Mouse (Mus musculus) CH12.LX (cell line): ENCODE results near the gene Ap2b1. TPM values are rescaled to one million over a fixed set of nuclear protein-coding genes. Genes with fewer than 3 reads are reported as not detected.

ENCODE experiments used
- DNase-seq: peaks from one replicate; pipeline ENCODE4 v3.0.0-alpha.2; 2013; ENCODE audit errors: extremely low read depth
- H3K27ac ChIP-seq: 2 replicates; pipeline ENCODE4 v1.5.1; 2012; ENCODE audit warnings: low read depth, mild to moderate bottlenecking, control low read depth, moderate library complexity; ENCODE audit not compliant: insufficient read depth
- H3K27me3 ChIP-seq: replicated peaks from 2 replicates; pipeline ENCODE3; 2012; ENCODE audit warnings: inconsistent platforms
- H3K36me3 ChIP-seq, 2 experiments: replicated peaks in 1 of 2; 2 replicates each; pipeline versions ENCODE3 to v1.6.1; 2012; ENCODE audit warnings: inconsistent platforms in 1 of 2, low read length in 1 of 2, mild to moderate bottlenecking in 1 of 2, mixed read lengths in 1 of 2, moderate library complexity in 1 of 2; ENCODE audit not compliant: control insufficient read depth in 1 of 2, insufficient read depth in 1 of 2
- H3K4me1 ChIP-seq, 2 experiments: 2 replicates each; pipeline ENCODE4 v1.6.1; 2012; ENCODE audit warnings: inconsistent platforms in 1 of 2, moderate library complexity in 1 of 2; ENCODE audit not compliant: insufficient read depth in 2 of 2, control insufficient read depth in 1 of 2
- H3K4me2 ChIP-seq: 2 replicates; pipeline ENCODE4 v1.6.1; 2012; ENCODE audit warnings: low read depth, mild to moderate bottlenecking, control low read depth; ENCODE audit not compliant: poor library complexity, insufficient read depth, severe bottlenecking
- H3K4me3 ChIP-seq, 3 experiments: fragments of 150-350 bp in 1 of 3; sonication (generic) in 1 of 3; replicated peaks in 1 of 3; 2 replicates each; pipeline versions ENCODE3 to v1.5.1; 2011 to 2012; ENCODE audit warnings: low read depth in 2 of 3, low read length in 2 of 3, mild to moderate bottlenecking in 2 of 3, moderate library complexity in 2 of 3, control low read depth in 1 of 3, improper control_type of control experiment in 1 of 3, inconsistent platforms in 1 of 3, mixed read lengths in 1 of 3; ENCODE audit not compliant: poor library complexity in 1 of 3
- H3K79me2 ChIP-seq: replicated peaks from 2 replicates; pipeline ENCODE4 v1.6.1; 2012; ENCODE audit warnings: mild to moderate bottlenecking, moderate library complexity; ENCODE audit not compliant: control insufficient read depth, poor library complexity, insufficient read depth, severe bottlenecking; ENCODE audit errors: extremely low read depth
- H3K9ac ChIP-seq: 2 replicates; pipeline ENCODE4 v1.6.1; 2012; ENCODE audit warnings: low read depth, mild to moderate bottlenecking, control low read depth, moderate library complexity; ENCODE audit not compliant: insufficient read depth
- H3K9me3 ChIP-seq: replicated peaks from 2 replicates; pipeline ENCODE3; 2012; ENCODE audit warnings: low read length, inconsistent platforms, mixed read lengths
- CTCF ChIP-seq, 2 experiments: IDR thresholded peaks in 1 of 2; conservative IDR thresholded peaks in 1 of 2; 2 replicates each; pipeline ENCODE4 v1.5.1; 2011 to 2012; ENCODE audit warnings: low read depth in 2 of 2, low read length in 2 of 2, improper control_type of control experiment in 1 of 2, inconsistent platforms in 1 of 2, mild to moderate bottlenecking in 1 of 2, moderate library complexity in 1 of 2
- E2F4 ChIP-seq: IDR thresholded peaks from 2 replicates; pipeline ENCODE4 v1.6.1; 2011; ENCODE audit warnings: low read depth, low read length, improper control_type of control experiment; ENCODE audit not compliant: insufficient replicate concordance
- ELF1 ChIP-seq: IDR thresholded peaks from 2 replicates; pipeline ENCODE4 v1.6.1; 2014; ENCODE audit warnings: low read depth, mild to moderate bottlenecking, inconsistent platforms, low read length, improper control_type of control experiment
- EP300 ChIP-seq: IDR thresholded peaks from 2 replicates; pipeline ENCODE4 v1.6.1; 2011; ENCODE audit warnings: low read length, improper control_type of control experiment
- GABPA ChIP-seq: IDR thresholded peaks from 2 replicates; pipeline ENCODE4 v1.6.1; 2012; ENCODE audit warnings: low read depth, low read length, improper control_type of control experiment, inconsistent platforms; ENCODE audit not compliant: insufficient replicate concordance
- JUN ChIP-seq: IDR thresholded peaks from 2 replicates; pipeline ENCODE4 v1.6.1; 2011; ENCODE audit warnings: low read depth, mild to moderate bottlenecking, low read length, improper control_type of control experiment, moderate library complexity; ENCODE audit not compliant: insufficient read depth
- KAT2A ChIP-seq: IDR thresholded peaks from 2 replicates; pipeline ENCODE4 v1.6.1; 2012; ENCODE audit warnings: low read length, improper control_type of control experiment, inconsistent platforms; ENCODE audit not compliant: insufficient replicate concordance
- MAX ChIP-seq: IDR thresholded peaks from 2 replicates; pipeline ENCODE4 v1.6.1; 2011; ENCODE audit warnings: low read length, improper control_type of control experiment
- NELFE ChIP-seq: IDR thresholded peaks from 2 replicates; pipeline ENCODE4 v1.6.1; 2011; ENCODE audit warnings: low read depth, low read length, improper control_type of control experiment
- NRF1 ChIP-seq: IDR thresholded peaks from 2 replicates; pipeline ENCODE4 v1.6.1; 2014; ENCODE audit warnings: low read depth, mild to moderate bottlenecking, inconsistent platforms, low read length, improper control_type of control experiment, moderate library complexity
- POLR2A ChIP-seq: IDR thresholded peaks from 2 replicates; pipeline ENCODE4 v1.6.1; 2011; ENCODE audit warnings: low read depth, mild to moderate bottlenecking, improper control_type of control experiment, low read length
- RAD21 ChIP-seq: IDR thresholded peaks from 2 replicates; pipeline ENCODE4 v1.6.1; 2011; ENCODE audit warnings: low read depth, mild to moderate bottlenecking, low read length, improper control_type of control experiment, moderate library complexity
- RCOR1 ChIP-seq: conservative IDR thresholded peaks from 2 replicates; pipeline ENCODE4 v1.6.1; 2012; ENCODE audit warnings: low read depth, mild to moderate bottlenecking, inconsistent platforms, low read length, improper control_type of control experiment
- SIN3A ChIP-seq: IDR thresholded peaks from 2 replicates; pipeline ENCODE4 v1.6.1; 2012; ENCODE audit warnings: low read length, improper control_type of control experiment, inconsistent platforms
- SMC3 ChIP-seq: IDR thresholded peaks from 2 replicates; pipeline ENCODE4 v1.6.1; 2011; ENCODE audit warnings: low read depth, low read length, improper control_type of control experiment
- TBP ChIP-seq: conservative IDR thresholded peaks from 2 replicates; pipeline ENCODE4 v1.6.1; 2011; ENCODE audit warnings: low read depth, low read length, improper control_type of control experiment
- TCF12 ChIP-seq: IDR thresholded peaks from 2 replicates; pipeline ENCODE4 v1.6.1; 2014; ENCODE audit warnings: low read depth, mild to moderate bottlenecking, inconsistent platforms, low read length, improper control_type of control experiment
- UBTF ChIP-seq: IDR thresholded peaks from 2 replicates; pipeline ENCODE4 v1.6.1; 2012; ENCODE audit warnings: low read depth, mild to moderate bottlenecking, inconsistent platforms, low read length, improper control_type of control experiment, moderate library complexity
- ZC3H11A ChIP-seq: IDR thresholded peaks from 2 replicates; pipeline ENCODE4 v1.6.1; 2012; ENCODE audit warnings: low read depth, mild to moderate bottlenecking, inconsistent platforms, low read length, improper control_type of control experiment
- ZKSCAN1 ChIP-seq: IDR thresholded peaks from 2 replicates; pipeline ENCODE4 v1.6.1; 2012; ENCODE audit warnings: low read depth, inconsistent platforms, low read length, improper control_type of control experiment, borderline replicate concordance
- ZNF384 ChIP-seq: IDR thresholded peaks from 2 replicates; pipeline ENCODE4 v1.6.1; 2012; ENCODE audit warnings: low read depth, low read length, improper control_type of control experiment, inconsistent platforms
- dilution Hi-C: fragments of 300-500 bp; cut with MboI; formaldehyde crosslinking; loops from 2 replicates; pipeline ENCODE4 v1.14.3; 2020; ENCODE audit warnings: low sequenced_read_pairs; ENCODE audit not compliant: extremely low pct_unique_long_range_greater_than_20kb, extremely low pct_ligation_motif_present
- in situ Hi-C: fragments of 300-500 bp; cut with MboI; formaldehyde crosslinking; loops from 3 replicates; pipeline ENCODE4 v1.14.3; 2019; ENCODE audit warnings: low sequenced_read_pairs, low pct_ligation_motif_present, low pct_unique_long_range_greater_than_20kb, mixed read lengths
- polyA plus RNA-seq: library from polyadenylated mRNA; unstranded; fragments of >175 nt; gene quantifications from 2 replicates; pipeline ENCODE4 v1.2.1, GENCODE M21; 2012; ENCODE audit warnings: low read depth; ENCODE audit not compliant: insufficient read length
- total RNA-seq, 2 experiments: library from RNA; depleted of rRNA; stranded (reverse); fragments of 300-350 nt in 1 of 2; fragments of >200 nt in 1 of 2; gene quantifications; 2 replicates each; pipeline ENCODE4 v1.2.3; 2012 to 2014

The Ap2b1 gene
- total and polyA plus RNA-seq, 3 experiments = 58.3 to 78.8 (median 59.1) TPM

DNA sequence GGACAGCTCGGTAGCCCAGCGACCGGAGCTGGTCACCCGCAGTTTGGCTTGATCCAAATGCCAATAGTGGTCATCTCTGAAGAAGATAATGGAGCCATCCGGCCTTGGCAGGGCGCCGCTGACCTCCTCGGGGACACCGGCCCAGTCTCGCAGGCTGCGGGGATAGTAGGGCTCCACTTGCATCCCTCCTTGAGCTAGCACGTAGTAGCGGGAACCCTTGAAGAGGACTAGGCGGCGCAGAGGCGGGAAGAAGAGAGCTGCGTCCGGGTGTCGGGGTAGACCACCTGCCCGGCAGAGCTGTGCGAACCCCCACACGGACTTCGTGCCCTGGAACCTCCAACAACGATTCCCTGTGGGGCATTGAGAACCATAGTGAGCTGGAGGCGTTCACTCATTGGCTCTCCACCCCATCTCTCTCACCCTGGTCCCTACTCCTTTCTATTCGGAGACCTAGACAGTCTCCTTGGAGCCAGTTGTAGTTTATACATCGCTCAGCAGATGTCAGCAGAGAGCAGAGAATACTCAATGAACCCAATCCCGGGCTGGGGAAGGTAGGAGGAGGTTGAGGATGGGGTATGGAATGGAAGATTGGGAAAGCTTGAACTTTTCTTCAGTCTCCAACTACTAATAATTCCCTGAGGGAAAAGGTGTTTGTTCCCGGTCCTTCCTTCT is 143.9 kb downstream of the Ap2b1 start (continued):
- TF ChIP-seq E2F4 (no peak), ELF1 (no peak), UBTF (0 out of 2 replicates have a peak, but pooled peaks have one; percentile 47), RAD21 (peak; percentile 86), SIN3A (no peak), TCF12 (no peak), ZC3H11A (no peak), CTCF (conservative IDR thresholded peaks at IDR 0.05 in 1 of 2, IDR thresholded peaks at IDR 0.05 in 1 of 2; ENCODE audit: low read depth in 2 of 2, low read length in 2 of 2) (peak; percentile 91 to 94), ZNF384 (no peak), ZKSCAN1 (no peak), TBP (no peak), NRF1 (no peak), MAX (no peak), SMC3 (peak; percentile 89)

DNA sequence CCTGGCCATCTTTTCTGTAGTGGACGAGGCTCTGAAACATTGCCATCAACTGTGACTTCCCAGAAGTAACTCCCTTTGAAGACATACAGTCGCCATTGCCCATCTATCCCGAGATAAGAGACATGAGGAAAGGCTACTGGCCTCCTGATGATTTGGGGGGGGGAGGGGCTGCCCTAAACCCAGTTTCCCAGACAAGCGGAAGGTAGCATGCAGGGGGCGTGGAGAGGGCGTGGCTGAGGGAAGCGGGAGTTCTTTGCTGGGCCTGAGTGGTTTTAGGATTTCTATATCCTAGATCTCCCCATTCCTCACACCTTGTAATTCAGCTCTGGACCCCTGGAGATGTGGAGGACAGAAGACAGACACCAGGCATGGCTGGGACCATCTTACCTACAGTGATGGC is 145.0 kb downstream of the Ap2b1 start:
- H3K9me3 ChIP-seq = peaks cover 8% of the 10 kb centered on the region
- dilution Hi-C loops = no loop called here
- no peaks in the 10 kb centered on the region for H3K36me3 ChIP-seq
- no peak overlapping the region for H3K4me2 ChIP-seq
- no peaks in the 10 kb centered on the region for H3K79me2 ChIP-seq
- in situ Hi-C loops = loop anchor here (10.0 kb wide), 2 partner anchors 191 to 291 kb away; no protein-coding TSS in a partner anchor
- DNase-seq = no peak
- H3K4me1 ChIP-seq = peaks cover 3 to 6% of the 10 kb centered on the region in 2 experiments
- H3K27ac ChIP-seq = no peak overlapping the region
- peaks cover 63% of the 10 kb centered on the region for H3K27me3 ChIP-seq
- TF ChIP-seq ZKSCAN1 (no peak), GABPA (no peak), KAT2A (no peak), CTCF (conservative IDR thresholded peaks at IDR 0.05 in 1 of 2, IDR thresholded peaks at IDR 0.05 in 1 of 2; ENCODE audit: low read depth in 2 of 2, low read length in 2 of 2) (no peak), MAX (no peak), TBP (no peak), RCOR1 (no peak), POLR2A (no peak), SMC3 (no peak), EP300 (no peak), NRF1 (no peak), NELFE (no peak), E2F4 (no peak), JUN (no peak), ZNF384 (no peak), UBTF (no peak)
- H3K9ac ChIP-seq = no peak overlapping the region
- no peak overlapping the region for H3K4me3 ChIP-seq
